Mouse (Mus musculus) retina, postnatal 7 days (tissue): ENCODE data around the gene Kdm2b.

Experiments
- DNase-seq: peaks from one replicate; pipeline ENCODE4 v3.0.0-alpha.2; 2012; ENCODE audit warnings: low read depth, low spot score

Gene Kdm2b

DNA sequence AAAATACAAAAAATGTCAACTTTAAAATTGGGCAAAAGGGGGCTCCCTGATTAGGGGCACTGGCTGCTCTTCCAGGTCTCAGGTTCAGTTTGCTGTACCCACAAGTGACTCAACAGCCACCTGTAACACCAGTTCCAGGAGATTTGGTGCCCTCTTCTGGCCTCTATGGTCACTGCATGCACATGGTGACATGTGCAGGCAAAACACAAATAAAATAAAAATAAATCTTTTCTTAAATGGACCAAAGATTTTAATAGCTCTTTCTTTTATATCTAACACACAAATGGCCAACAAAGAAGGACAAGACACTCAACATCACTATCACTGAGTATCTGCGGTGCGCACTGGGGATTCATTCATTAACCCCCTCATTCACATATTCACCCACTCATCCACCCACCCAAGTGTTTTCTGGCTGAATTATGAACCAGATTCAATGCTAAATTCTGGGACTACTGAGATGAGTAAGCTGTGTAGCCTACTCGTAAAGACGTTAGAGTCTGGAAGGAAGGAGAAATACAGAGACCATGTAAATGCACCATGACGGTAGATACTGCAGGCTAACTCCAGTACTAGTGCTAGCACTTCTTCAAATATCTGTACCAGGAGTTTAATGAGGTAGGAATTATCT, 95.5 kb downstream of the Kdm2b start:
- peak; percentile 36 for DNase-seq

- no peak for DNase-seq
These were observed 96.4 kb downstream of the Kdm2b start for GRCm38 (mm10) chr5:122893270-122893669.

DNA sequence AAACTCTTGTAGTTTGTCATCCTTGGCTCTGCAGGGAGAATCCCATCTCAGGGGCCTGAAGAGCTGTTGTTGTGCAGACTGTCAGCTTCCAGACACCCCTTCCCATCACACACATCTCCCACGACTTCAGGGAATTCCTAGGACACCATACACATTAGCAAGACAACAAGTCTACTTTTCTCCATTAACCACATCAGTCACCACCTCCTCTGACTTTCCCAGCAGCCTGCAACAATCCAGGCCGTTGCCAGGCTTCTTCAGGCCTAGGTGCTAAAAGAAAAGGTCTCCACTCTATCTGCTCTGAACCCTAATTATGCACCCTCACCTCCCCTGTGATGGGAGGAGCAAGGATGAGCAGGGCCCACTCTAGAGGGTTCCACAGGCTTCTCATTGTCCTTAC, 99.2 kb downstream of the Kdm2b start:
- no peak for DNase-seq

- DNase-seq = no peak
These were observed 100.9 kb downstream of the Kdm2b start for GRCm38 (mm10) chr5:122888612-122889214.

- no peak for DNase-seq
These were observed 101.6 kb downstream of the Kdm2b start for GRCm38 (mm10) chr5:122887926-122888611.

GRCm38 (mm10) chr5:122887033-122887432, 102.6 kb downstream of the Kdm2b start:
- DNase-seq = no peak

- no peak for DNase-seq
These were observed 104.9 kb downstream of the Kdm2b start for GRCm38 (mm10) chr5:122884594-122885348.

GRCm38 (mm10) chr5:122883652-122884235, 105.9 kb downstream of the Kdm2b start:
- DNase-seq = no peak

DNA sequence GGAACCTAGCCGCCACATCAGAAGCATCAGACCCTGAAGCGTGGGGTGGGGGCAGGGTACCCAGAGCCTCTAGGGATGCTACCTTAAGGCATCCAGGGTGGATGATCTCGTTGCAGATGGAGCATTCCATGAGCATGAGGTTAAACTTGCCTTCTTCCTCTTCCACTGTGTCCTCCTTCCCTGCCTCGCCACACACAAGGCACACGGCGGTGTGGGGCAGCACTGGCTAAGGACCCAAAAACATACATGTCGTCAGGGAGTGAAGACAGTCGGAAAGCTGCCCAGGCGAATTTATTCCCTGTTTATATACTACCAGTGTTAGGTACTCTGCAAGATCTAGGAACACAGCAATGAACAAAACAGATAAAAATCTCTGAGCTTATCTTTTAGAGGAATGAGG, 106.4 kb downstream of the Kdm2b start:
- no peak for DNase-seq

DNA sequence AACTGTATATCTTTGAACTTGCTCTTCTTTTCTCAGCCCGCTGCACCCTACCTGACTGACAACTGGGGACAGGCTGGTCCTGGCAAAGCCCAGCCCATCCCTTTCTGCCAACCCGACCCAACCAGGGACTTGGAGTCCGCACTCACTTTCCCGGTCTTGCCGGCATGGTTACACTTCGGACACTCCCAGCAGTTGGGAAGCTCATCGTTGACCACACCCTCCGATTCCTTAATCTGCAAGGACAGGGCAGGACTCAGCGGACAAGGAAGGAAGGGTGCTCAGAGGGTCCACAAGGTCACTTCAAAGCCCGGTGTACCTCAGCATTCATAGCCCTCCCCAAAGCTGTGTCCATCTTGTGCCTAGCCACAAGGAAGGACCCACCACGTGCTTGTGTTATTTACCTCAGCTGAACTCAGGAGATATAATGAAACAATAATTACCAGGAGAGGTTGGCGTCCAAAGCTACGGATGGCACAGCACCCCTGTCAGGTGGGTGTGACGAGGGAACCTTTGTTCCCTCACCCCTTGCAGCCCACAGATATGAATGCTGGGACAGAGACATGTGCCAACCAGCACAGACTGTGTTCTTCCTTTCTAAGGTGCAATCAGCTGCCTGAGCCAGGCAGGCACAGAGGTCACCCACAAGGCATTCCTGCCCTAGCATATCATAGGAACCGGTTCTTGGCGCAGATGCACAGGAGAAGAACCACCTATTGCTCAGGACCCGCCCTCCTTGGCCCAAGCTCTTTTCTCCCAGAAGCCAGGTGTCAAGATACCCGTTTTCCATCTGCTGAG, 107.2 kb downstream of the Kdm2b start:
- DNase-seq = no peak

GRCm38 (mm10) chr5:122881313-122881712, 108.3 kb downstream of the Kdm2b start:
- DNase-seq = peak; percentile 59

DNA sequence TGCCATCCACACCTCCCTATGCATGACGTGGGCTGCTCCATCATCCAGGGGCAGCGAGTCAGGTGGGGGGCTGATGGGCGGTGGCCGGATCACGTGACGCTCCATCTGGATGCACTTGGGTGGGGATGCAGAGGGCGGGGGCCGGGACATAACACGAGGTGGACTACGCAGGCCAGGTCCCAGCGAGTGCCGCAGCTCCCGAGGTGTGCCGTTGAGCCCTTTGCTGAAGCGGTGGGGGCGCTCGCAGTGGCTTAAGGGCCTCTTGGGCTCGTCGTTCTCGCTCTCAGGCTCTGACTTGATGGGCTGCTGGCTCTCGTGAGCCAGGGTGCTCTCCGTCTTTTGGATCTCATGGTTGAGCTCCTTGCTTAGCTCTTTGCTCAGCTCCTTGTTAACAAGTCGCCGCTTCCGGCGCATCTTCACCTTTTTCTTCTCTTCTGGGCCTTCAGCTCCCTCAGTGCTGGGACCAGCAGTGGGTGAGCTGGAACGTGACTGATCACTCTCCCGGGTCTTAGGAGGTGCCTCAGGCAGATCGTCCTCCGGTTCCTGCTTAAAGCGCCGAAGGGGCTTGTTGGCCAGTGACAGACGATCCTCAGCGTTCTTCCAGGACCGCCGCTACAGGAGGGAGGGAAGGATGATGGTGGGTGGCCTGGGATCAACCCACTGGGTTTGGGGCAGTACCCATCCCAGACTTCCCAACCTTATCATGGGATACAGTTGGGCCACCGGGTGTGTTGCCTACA, 109.2 kb downstream of the Kdm2b start:
- no peak for DNase-seq

GRCm38 (mm10) chr5:122876671-122877070, 113.0 kb downstream of the Kdm2b start:
- DNase-seq = no peak

DNA sequence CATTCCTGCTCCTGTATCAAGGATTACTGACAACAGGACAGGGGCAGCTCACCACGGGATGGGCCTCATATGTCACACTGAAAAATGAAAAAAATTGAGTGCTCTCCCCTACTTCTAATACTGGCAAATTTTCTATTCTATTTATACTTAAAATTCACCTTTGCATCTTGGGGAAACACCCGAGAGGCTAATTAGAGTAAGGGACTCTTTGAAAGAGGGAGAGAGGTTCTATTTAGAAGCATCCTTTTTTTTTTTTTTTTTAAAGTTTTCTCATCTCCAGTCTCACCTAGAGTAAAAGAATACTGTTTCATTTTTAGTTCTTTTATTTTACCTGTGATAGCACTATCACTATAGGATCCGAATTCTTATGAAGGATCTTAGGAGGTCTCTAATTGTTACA, 115.3 kb downstream of the Kdm2b start:
- no peak for DNase-seq

GRCm38 (mm10) chr5:122873573-122873972, 116.0 kb downstream of the Kdm2b start:
- DNase-seq = no peak

- DNase-seq = no peak
These were observed 117.0 kb downstream of the Kdm2b start for GRCm38 (mm10) chr5:122872626-122873025.

- DNase-seq = no peak
These were observed 126.6 kb downstream of the Kdm2b start for GRCm38 (mm10) chr5:122863053-122863452.

DNA sequence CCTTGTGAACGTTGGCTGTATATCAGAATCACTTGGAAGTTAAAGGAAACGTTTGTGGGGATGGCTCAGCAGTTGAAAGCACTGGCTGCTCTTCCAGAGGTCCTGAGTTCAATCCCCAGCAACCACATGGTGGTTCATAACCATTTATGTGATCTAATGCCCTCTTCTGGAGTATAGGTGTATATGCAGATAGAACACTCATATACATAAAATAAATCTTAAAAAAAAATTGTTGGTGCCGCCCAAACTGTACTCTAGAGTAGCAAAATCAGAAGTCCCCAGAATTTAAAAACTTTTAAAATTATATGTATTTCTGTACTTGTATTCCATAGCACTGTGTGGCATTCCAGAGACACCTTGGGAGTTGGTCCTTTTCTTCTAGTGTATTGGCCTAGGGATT, 133.8 kb downstream of the Kdm2b start:
- no peak for DNase-seq

DNA sequence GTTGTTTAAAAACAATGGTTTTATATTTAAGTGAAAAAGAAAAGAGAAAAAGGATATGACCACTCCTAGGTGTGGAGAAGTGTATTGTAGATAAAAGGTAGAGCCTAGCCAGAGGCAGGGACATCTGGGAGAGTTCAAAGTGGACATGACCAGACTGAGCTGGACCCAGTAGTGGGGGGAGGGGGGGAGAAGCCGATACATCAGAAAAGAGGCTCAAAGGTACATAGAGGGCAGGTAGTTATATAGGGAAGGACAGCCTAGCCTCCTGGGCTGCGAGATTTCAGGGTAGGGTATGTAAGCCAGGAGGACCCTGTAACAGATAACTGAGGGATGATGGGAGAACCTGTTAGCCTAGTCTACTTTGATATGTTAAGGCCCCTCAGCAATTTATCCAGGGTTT, 137.0 kb downstream of the Kdm2b start:
- no peak for DNase-seq

- no peak for DNase-seq
These were observed 139.2 kb downstream of the Kdm2b start for GRCm38 (mm10) chr5:122850319-122851002.
